ENCODE assay signal across 17 mouse cellular contexts in the genomic region with DNA sequence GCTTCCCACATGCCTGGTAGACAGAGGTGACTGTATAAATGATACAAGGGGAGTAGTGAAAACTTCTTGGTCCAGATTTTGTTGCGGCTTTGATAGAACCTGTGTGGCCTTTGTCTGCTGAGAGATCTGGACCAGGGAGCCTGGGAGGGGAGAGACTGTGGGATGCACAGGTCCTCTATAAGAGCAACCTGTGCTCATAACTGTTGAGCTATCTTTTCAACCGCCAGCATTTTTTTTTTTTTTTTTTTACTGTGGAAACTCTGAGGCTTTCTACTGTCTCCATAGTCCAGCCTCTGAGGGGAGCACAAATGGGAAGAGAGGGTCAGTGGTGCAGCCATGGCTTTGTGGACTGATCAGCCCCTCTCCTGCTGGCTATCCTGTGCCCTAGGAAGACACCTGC.
DNase-seq lines count a peak whose midpoint lies in the region; ATAC-seq and TF ChIP-seq lines count a peak whose summit lies in the region.
"Had no signal": no experiment of that assay in that cellular context is flagged by ENCODE, and none has a peak within 500 bp of the region (broad histone marks: within the 10 kb centered on the region; RNA-seq: fewer than 3 reads in every experiment).

No protein-coding gene starts in this region.

- TF ChIP-seq RAD21 in MEL (IDR thresholded peaks at IDR 0.05; ENCODE audit: low read depth, low read length) = no peak

- H3K9ac ChIP-seq in heart, embryonic 12.5 days = no peak overlapping the region
- no peak overlapping the region for H3K9ac ChIP-seq in heart, adult 2 months (ENCODE audit: low read depth, low read length)
- H3K9ac ChIP-seq in hindbrain, embryonic 13.5 days = no peak overlapping the region
- no peak overlapping the region for H3K9ac ChIP-seq in hindbrain, embryonic 12.5 days
- H3K9ac ChIP-seq in MEL (ENCODE audit: control insufficient read depth, low read depth, low read length, poor library complexity, severe bottlenecking) = peak overlapping the region; percentile 44
- no peak overlapping the region for H3K9ac ChIP-seq in liver, embryonic 15.5 days
- H3K9ac ChIP-seq: forebrain, embryonic 12.5 days; liver, embryonic 14.5 days; neural tube, embryonic 12.5 days had no signal

- no peaks in the 10 kb centered on the region for H3K27me3 ChIP-seq in heart, embryonic 12.5 days (replicated peaks)
- no peaks in the 10 kb centered on the region for H3K27me3 ChIP-seq in heart, adult 2 months (ENCODE audit: control insufficient read depth, insufficient read depth, low read length)
- peaks cover 29% of the 10 kb centered on the region for H3K27me3 ChIP-seq in hindbrain, embryonic 13.5 days
- peaks cover 12% of the 10 kb centered on the region for H3K27me3 ChIP-seq in hindbrain, embryonic 12.5 days
- no peaks in the 10 kb centered on the region for H3K27me3 ChIP-seq in MEL (ENCODE audit: control insufficient read depth in 1 of 2, insufficient read depth in 2 of 2, low read length in 2 of 2)
- peaks cover 16% of the 10 kb centered on the region for H3K27me3 ChIP-seq in liver, embryonic 15.5 days
- H3K27me3 ChIP-seq: forebrain, embryonic 12.5 days had no signal

- WGBS in heart, embryonic 12.5 days = 76% methylated on average over 2 of the region's 2 CpGs
- WGBS in heart, adult 2 months = 86% methylated on average over 2 of the region's 2 CpGs
- WGBS in hindbrain, embryonic 13.5 days = 100% methylated on average over 2 of the region's 2 CpGs
- 83% methylated on average over 2 of the region's 2 CpGs for WGBS in hindbrain, embryonic 12.5 days
- WGBS in liver, embryonic 15.5 days (ENCODE audit: insufficient replicate concordance) = 41% methylated on average over 2 of the region's 2 CpGs

- H3K36me3 ChIP-seq in heart, embryonic 12.5 days = no peaks in the 10 kb centered on the region
- peaks cover 2% of the 10 kb centered on the region; the same call in 1 of the 2 replicates for H3K36me3 ChIP-seq in heart, adult 2 months (ENCODE audit: control insufficient read depth, insufficient read depth, low read length)
- H3K36me3 ChIP-seq in hindbrain, embryonic 13.5 days = no peaks in the 10 kb centered on the region
- H3K36me3 ChIP-seq in hindbrain, embryonic 12.5 days = no peaks in the 10 kb centered on the region
- H3K36me3 ChIP-seq in MEL (ENCODE audit: control insufficient read depth in 1 of 2, insufficient read depth in 2 of 2, low read length in 2 of 2) = peaks cover 0 to 28% of the 10 kb centered on the region in 2 experiments; a peak in 2 of 4 replicates
- H3K36me3 ChIP-seq in liver, embryonic 15.5 days (replicated peaks) = no peaks in the 10 kb centered on the region
- H3K36me3 ChIP-seq: forebrain, embryonic 12.5 days; limb, embryonic 10.5 days; neural tube, embryonic 12.5 days had no signal

- intact Hi-C loops in heart, adult 2 months (cut with DNase I) = loop anchor here (2.0 kb wide), 1 partner anchor 15 kb away; no protein-coding TSS in a partner anchor

- no peaks in the 10 kb centered on the region for H3K9me3 ChIP-seq in heart, embryonic 12.5 days (replicated peaks)
- no peaks in the 10 kb centered on the region for H3K9me3 ChIP-seq in hindbrain, embryonic 13.5 days
- no peaks in the 10 kb centered on the region for H3K9me3 ChIP-seq in hindbrain, embryonic 12.5 days (replicated peaks)
- H3K9me3 ChIP-seq in MEL (replicated peaks; ENCODE audit: insufficient read depth, low read length) = no peaks in the 10 kb centered on the region
- no peaks in the 10 kb centered on the region for H3K9me3 ChIP-seq in liver, embryonic 15.5 days (replicated peaks)
- H3K9me3 ChIP-seq: forebrain, embryonic 12.5 days; limb, embryonic 10.5 days; megakaryocyte, embryonic 14.5 days; neural tube, embryonic 12.5 days had no signal

- no peak overlapping the region for H3K4me3 ChIP-seq in heart, embryonic 12.5 days
- H3K4me3 ChIP-seq in heart, adult 2 months = no peak overlapping the region
- no peak overlapping the region for H3K4me3 ChIP-seq in hindbrain, embryonic 13.5 days
- H3K4me3 ChIP-seq in hindbrain, embryonic 12.5 days = no peak overlapping the region
- H3K4me3 ChIP-seq in MEL (ENCODE audit: control insufficient read depth in 1 of 2, insufficient read depth in 1 of 2, low read depth in 2 of 2, low read length in 2 of 2) = peak overlapping the region; percentile 22 to 25
- H3K4me3 ChIP-seq in liver, embryonic 15.5 days (replicated peaks) = no peak overlapping the region
- H3K4me3 ChIP-seq: forebrain, embryonic 12.5 days; limb, embryonic 10.5 days; megakaryocyte, embryonic 14.5 days; neural tube, embryonic 12.5 days had no signal

- no peak for DNase-seq in heart, adult 2 months
- DNase-seq in MEL (ENCODE audit: low read depth, low spot score) = no peak
- DNase-seq in cerebellum, adult 8-10 months = no peak
- DNase-seq: cerebellum, adult 11 months; retina, postnatal 1 day; right cerebral cortex, postnatal 25 days; spleen, adult 18-20 months had no signal

- no peak overlapping the region for H3K4me2 ChIP-seq in heart, embryonic 12.5 days
- no peak overlapping the region for H3K4me2 ChIP-seq in hindbrain, embryonic 13.5 days
- H3K4me2 ChIP-seq in hindbrain, embryonic 12.5 days (replicated peaks) = no peak overlapping the region
- H3K4me2 ChIP-seq in liver, embryonic 15.5 days = peak overlapping the region; percentile 41; the same call in 1 of the 2 replicates
- H3K4me2 ChIP-seq: forebrain, embryonic 12.5 days; neural tube, embryonic 12.5 days had no signal

- no peak for TF ChIP-seq EP300 in heart, adult 2 months (IDR thresholded peaks at IDR 0.05; ENCODE audit: insufficient read depth, low read depth, low read length)
- TF ChIP-seq EP300 in MEL (IDR thresholded peaks at IDR 0.05; ENCODE audit: low read depth in 1 of 2, low read length in 2 of 2) = no peak

- no peak for ATAC-seq in heart, embryonic 12.5 days (ENCODE audit: insufficient number of reproducible peaks, low FRiP score)
- no peak for ATAC-seq in hindbrain, embryonic 13.5 days (ENCODE audit: low FRiP score)
- ATAC-seq in hindbrain, embryonic 12.5 days (ENCODE audit: low FRiP score) = no peak
- ATAC-seq in liver, embryonic 15.5 days (ENCODE audit: insufficient read depth) = no peak
- ATAC-seq: Patski had no signal

- H3K4me1 ChIP-seq in heart, embryonic 12.5 days (replicated peaks) = peaks cover 50% of the 10 kb centered on the region
- peaks cover 18% of the 10 kb centered on the region for H3K4me1 ChIP-seq in heart, adult 2 months (ENCODE audit: control insufficient read depth, insufficient read depth, low read length)
- peaks cover 50% of the 10 kb centered on the region for H3K4me1 ChIP-seq in hindbrain, embryonic 13.5 days (replicated peaks)
- peaks cover 52% of the 10 kb centered on the region for H3K4me1 ChIP-seq in hindbrain, embryonic 12.5 days
- peaks cover 11 to 50% of the 10 kb centered on the region in 2 experiments for H3K4me1 ChIP-seq in MEL (ENCODE audit: control insufficient read depth in 1 of 2, insufficient read depth in 2 of 2, low read length in 2 of 2)
- peaks cover 58% of the 10 kb centered on the region for H3K4me1 ChIP-seq in liver, embryonic 15.5 days (replicated peaks)

- H3K27ac ChIP-seq in heart, embryonic 12.5 days (ENCODE audit: poor library complexity, severe bottlenecking) = peak overlapping the region; percentile 81
- H3K27ac ChIP-seq in heart, adult 2 months = no peak overlapping the region
- 0 out of 2 replicates have a peak overlapping the region, but pooled peaks have one; percentile 8 for H3K27ac ChIP-seq in hindbrain, embryonic 13.5 days
- H3K27ac ChIP-seq in hindbrain, embryonic 12.5 days = no peak overlapping the region
- H3K27ac ChIP-seq in MEL (ENCODE audit: control insufficient read depth, low read depth, low read length) = peak overlapping the region; percentile 87
- H3K27ac ChIP-seq in liver, embryonic 15.5 days (replicated peaks) = no peak overlapping the region
- H3K27ac ChIP-seq: liver, embryonic 14.5 days; neural tube, embryonic 12.5 days had no signal

- no peak for TF ChIP-seq POLR2A in heart, adult 2 months (IDR thresholded peaks at IDR 0.05; ENCODE audit: insufficient read depth, low read depth, low read length)
- TF ChIP-seq POLR2A in MEL (IDR thresholded peaks at IDR 0.05; ENCODE audit: control insufficient read depth in 1 of 2, insufficient read depth in 1 of 2, low read depth in 1 of 2, low read length in 2 of 2, poor library complexity in 1 of 2) = no peak

- H3K79me2 ChIP-seq in heart, adult 2 months (replicated peaks; ENCODE audit: control insufficient read depth, insufficient read depth, low read length) = no peaks in the 10 kb centered on the region
- no peaks in the 10 kb centered on the region; the same call in 1 of the 2 replicates for H3K79me2 ChIP-seq in MEL (ENCODE audit: control insufficient read depth, insufficient read depth, low read length, poor library complexity)

- no peak for TF ChIP-seq CTCF in heart, adult 2 months (IDR thresholded peaks at IDR 0.05)
- TF ChIP-seq CTCF in MEL (IDR thresholded peaks at IDR 0.05 in 2 of 3, conservative IDR thresholded peaks at IDR 0.05 in 1 of 3; ENCODE audit: control insufficient read depth in 1 of 3, insufficient read depth in 1 of 3, low read depth in 2 of 3, low read length in 3 of 3, poor library complexity in 1 of 3, severe bottlenecking in 1 of 3) = no peak

TF ChIP-seq in MEL, 35 proteins besides CTCF, POLR2A, EP300 and RAD21:
- TF ChIP-seq ZKSCAN1 (IDR thresholded peaks at IDR 0.05; ENCODE audit: low read depth, low read length) (no peak), ELF1 (IDR thresholded peaks at IDR 0.05; ENCODE audit: low read depth, low read length) (no peak), MYB (IDR thresholded peaks at IDR 0.05; ENCODE audit: low read depth, low read length) (peak; percentile 79), ZNF384 (IDR thresholded peaks at IDR 0.05; ENCODE audit: low read depth, low read length) (peak; percentile 84)

Comparison
In these comparisons a context has a peak if more than half of its experiments do, and no peak if none do; other contexts are left out.
1. H3K27ac ChIP-seq: peak in heart, embryonic 12.5 days (single experiment), hindbrain, embryonic 13.5 days (single experiment) and MEL (single experiment); none in heart, adult 2 months (single experiment), hindbrain, embryonic 12.5 days (single experiment) and liver, embryonic 15.5 days (single experiment).
2. H3K4me3 ChIP-seq: peak in MEL (2 of 2); none in heart, embryonic 12.5 days (single experiment), heart, adult 2 months (single experiment), hindbrain, embryonic 13.5 days (single experiment), hindbrain, embryonic 12.5 days (single experiment) and liver, embryonic 15.5 days (single experiment).